Comparison of ENCODE assay signal across 8 mouse cellular contexts in genomic region chr1:20940151-20940550, GRCm38 (mm10). TPM values are rescaled to one million over a fixed set of nuclear protein-coding genes. Genes with fewer than 3 reads are reported as not detected.
DNase-seq lines count a peak whose midpoint lies in the region; ATAC-seq lines count a peak whose summit lies in the region.

No protein-coding gene starts in this region.

- no peaks in the 10 kb centered on the region for H3K9me3 ChIP-seq in heart, embryonic 10.5 days
- H3K9me3 ChIP-seq in liver, embryonic 12.5 days (replicated peaks), result no peaks in the 10 kb centered on the region
- no peaks in the 10 kb centered on the region for H3K9me3 ChIP-seq in stomach, embryonic 15.5 days

- peak; percentile 59; the same call in 1 of the 2 replicates for ATAC-seq in liver, embryonic 12.5 days
- peak; percentile 84; the same call in 1 of the 2 replicates for ATAC-seq in stomach, embryonic 15.5 days (ENCODE audit: insufficient read depth, low FRiP score, low read depth)

- no peak overlapping the region for H3K27ac ChIP-seq in heart, embryonic 10.5 days
- H3K27ac ChIP-seq in liver, embryonic 12.5 days, result no peak overlapping the region
- no peak overlapping the region for H3K27ac ChIP-seq in stomach, embryonic 15.5 days

- 0 out of 2 replicates have a peak, but pooled peaks cover 3% of the 10 kb centered on the region for H3K36me3 ChIP-seq in heart, embryonic 10.5 days
- no peaks in the 10 kb centered on the region for H3K36me3 ChIP-seq in liver, embryonic 12.5 days
- H3K36me3 ChIP-seq in stomach, embryonic 15.5 days, result no peaks in the 10 kb centered on the region

- H3K27me3 ChIP-seq in heart, embryonic 10.5 days (ENCODE audit: insufficient read depth, poor library complexity, severe bottlenecking), result no peaks in the 10 kb centered on the region
- H3K27me3 ChIP-seq in liver, embryonic 12.5 days (replicated peaks), result no peaks in the 10 kb centered on the region
- no peaks in the 10 kb centered on the region for H3K27me3 ChIP-seq in stomach, embryonic 15.5 days (replicated peaks)

- no peaks in the 10 kb centered on the region; the same call in 1 of the 2 replicates for H3K4me1 ChIP-seq in heart, embryonic 10.5 days
- H3K4me1 ChIP-seq in liver, embryonic 12.5 days, result no peaks in the 10 kb centered on the region
- H3K4me1 ChIP-seq in stomach, embryonic 15.5 days, result no peaks in the 10 kb centered on the region

- 43% methylated on average over 16 of the region's 16 CpGs for WGBS in heart, embryonic 10.5 days
- WGBS in liver, embryonic 12.5 days (ENCODE audit: insufficient replicate concordance), result 34% methylated on average over 16 of the region's 16 CpGs
- 58% methylated on average over 16 of the region's 16 CpGs for whole genome bisulfite sequencing in stomach, embryonic 15.5 days

- intact Hi-C loops in heart, postnatal 14 days (cut with DNase I), result no loop called here

- H3K4me3 ChIP-seq in heart, embryonic 10.5 days, result no peak overlapping the region
- H3K4me3 ChIP-seq in liver, embryonic 12.5 days, result no peak overlapping the region
- no peak overlapping the region for H3K4me3 ChIP-seq in stomach, embryonic 15.5 days (replicated peaks)

- peak overlapping the region; percentile 32 for H3K4me2 ChIP-seq in liver, embryonic 12.5 days
- peak overlapping the region; percentile 25; the same call in 1 of the 2 replicates for H3K4me2 ChIP-seq in stomach, embryonic 15.5 days

- DNase-seq in heart, adult 11 months, result peak; percentile 95
- DNase-seq in heart, embryonic 10.5 days (ENCODE audit: low spot score), result no peak
- peak; percentile 58 for DNase-seq in adrenal gland, postnatal 14 days
- peak; percentile 47 to 53 for DNase-seq in heart, postnatal 14 days
- no peak for DNase-seq in frontal cortex, postnatal 36 days (ENCODE audit: low spot score in 2 of 2)
- DNase-seq in layer of hippocampus, adult 9-11 months, result no peak

- no peak overlapping the region for H3K9ac ChIP-seq in liver, embryonic 12.5 days
- no peak overlapping the region for H3K9ac ChIP-seq in stomach, embryonic 15.5 days

RNA-seq across cellular contexts. Expression of gene Efhc1, which starts 11.3 kb away (rescaled TPM):
- 0.75 and 1.1 TPM in 2 replicates for polyA plus RNA-seq in heart, embryonic 10.5 days (2016; fragmentation: Nextera tagmentation; extraction: Ambion mirVana)
- total RNA-seq in adrenal gland, postnatal 14 days (2021), result 1.7 and 1.9 TPM in 2 replicates
- 1 to 10 TPM in 1 of 2 experiments, under 1 TPM in 1; 0.71 to 1.6 TPM for total RNA-seq in heart, postnatal 14 days (2021)
- 0.62 and 0.77 TPM in 2 replicates for polyA plus RNA-seq in liver, embryonic 12.5 days (2016; fragmentation: Nextera tagmentation; extraction: Ambion mirVana)
- 2.5 and 2.8 TPM in 2 replicates for polyA plus RNA-seq in stomach, embryonic 15.5 days (2015; fragmentation: Nextera tagmentation; extraction: Ambion mirVana)

RNA-seq across cellular contexts. Expression of gene Paqr8, which starts 49.7 kb away (rescaled TPM):
- polyA plus RNA-seq in heart, embryonic 10.5 days (2016; fragmentation: Nextera tagmentation; extraction: Ambion mirVana), result 2.7 and 3.2 TPM in 2 replicates
- 25.6 and 27.5 TPM in 2 replicates for total RNA-seq in adrenal gland, postnatal 14 days (2021)
- total RNA-seq in heart, postnatal 14 days (2021), result 1 to 10 TPM; 2.4 to 3.6 TPM
- 0.68 and 0.85 TPM in 2 replicates for polyA plus RNA-seq in liver, embryonic 12.5 days (2016; fragmentation: Nextera tagmentation; extraction: Ambion mirVana)
- 9.3 and 10.7 TPM in 2 replicates for polyA plus RNA-seq in stomach, embryonic 15.5 days (2015; fragmentation: Nextera tagmentation; extraction: Ambion mirVana)

Comparison
In these comparisons a context has a peak if more than half of its experiments do, and no peak if none do; other contexts are left out.
1. DNase-seq: peak in heart, adult 11 months (single experiment), adrenal gland, postnatal 14 days (single experiment) and heart, postnatal 14 days (2 of 2); none in heart, embryonic 10.5 days (single experiment), frontal cortex, postnatal 36 days (0 of 2) and layer of hippocampus, adult 9-11 months (single experiment).